Mouse (Mus musculus) liver (tissue): ENCODE results near the gene Cys1.

ENCODE experiments used
- DNase-seq: peaks from one replicate; pipeline ENCODE4 v3.0.0-alpha.2; 2020; ENCODE audit warnings: mixed read lengths

Gene Cys1

DNA sequence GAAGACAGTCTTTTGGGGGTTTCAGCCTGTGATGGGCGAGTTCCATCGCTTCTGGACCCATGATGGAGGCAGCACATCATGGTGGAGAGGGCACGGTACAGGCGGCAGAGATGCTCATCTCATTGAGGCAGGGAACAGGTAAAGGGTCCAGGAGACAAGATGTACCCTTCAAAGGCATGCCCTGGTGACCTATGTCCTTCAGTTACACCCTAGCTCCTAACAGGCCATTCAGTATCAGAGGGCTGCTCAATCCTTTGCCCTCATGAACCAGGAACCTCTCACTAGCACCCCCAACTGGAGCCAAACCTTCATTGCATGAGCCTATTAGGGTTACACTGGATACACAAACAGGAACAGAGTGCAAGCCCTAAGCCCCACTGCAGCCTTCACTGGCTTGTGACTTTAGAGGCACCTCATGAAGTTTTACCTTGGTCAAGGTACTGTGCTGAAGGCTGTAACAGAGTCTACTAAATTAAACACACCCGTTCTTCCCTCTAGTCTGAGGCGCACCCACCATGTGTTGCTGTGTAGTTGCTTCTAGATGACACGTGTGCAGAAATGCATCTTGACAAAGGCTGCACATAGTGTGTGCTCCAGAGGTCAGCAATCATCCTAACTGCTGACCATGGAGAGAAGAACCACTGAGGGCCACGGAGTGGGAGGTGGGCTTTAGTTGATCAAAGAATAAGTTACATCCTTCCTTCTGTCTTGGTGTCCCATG is 16.0 kb upstream of the Cys1 start:
- peak; percentile 53 for DNase-seq

DNA sequence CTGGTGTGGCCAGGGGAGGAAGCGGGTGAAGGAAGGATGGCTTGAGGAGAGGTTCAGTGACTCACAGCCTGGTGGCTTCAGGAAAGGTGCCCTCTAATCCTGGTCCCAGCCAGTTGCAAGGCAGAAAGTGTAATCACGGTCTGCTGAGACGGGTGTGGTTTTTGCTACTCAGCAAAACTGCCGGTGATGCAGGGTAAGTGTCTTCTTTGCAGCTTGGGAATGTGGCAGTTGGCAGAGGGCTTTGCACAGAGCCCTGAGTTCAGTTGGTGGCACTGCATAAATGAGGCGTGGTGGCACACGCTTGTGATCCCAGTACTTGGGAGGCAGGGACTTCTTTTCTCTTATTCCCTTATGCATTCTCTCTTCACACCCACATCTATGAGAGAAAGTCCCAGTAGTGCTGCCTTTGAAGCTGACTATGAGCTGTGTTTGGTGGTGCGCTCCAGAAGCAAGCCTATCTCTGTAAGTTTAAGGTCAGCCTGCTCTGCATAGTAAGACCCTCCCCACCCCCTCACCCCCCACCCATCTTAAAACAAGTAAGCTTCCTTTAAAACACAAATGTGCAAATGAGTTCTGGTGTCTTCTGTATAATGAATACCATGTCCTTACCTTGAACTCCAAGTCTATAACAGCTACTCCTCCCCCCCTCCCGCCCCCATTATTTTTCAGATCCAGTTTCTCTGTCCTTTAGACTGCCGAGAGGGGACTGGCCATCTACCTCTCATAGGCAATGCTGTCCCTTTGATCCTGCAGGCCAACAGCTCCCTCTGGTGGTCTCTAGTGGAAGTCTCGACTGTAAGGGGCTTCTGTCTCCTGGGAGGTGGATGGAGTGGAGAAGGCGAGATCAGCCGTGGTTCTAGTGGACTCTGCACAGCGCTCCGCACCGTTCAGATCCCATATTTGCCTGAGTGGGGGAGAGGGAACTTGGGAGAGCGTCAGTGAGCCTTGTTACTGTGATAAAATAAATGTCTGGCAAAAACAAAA is 15.2 kb upstream of the Cys1 start:
- peak; percentile 84 for DNase-seq

DNA sequence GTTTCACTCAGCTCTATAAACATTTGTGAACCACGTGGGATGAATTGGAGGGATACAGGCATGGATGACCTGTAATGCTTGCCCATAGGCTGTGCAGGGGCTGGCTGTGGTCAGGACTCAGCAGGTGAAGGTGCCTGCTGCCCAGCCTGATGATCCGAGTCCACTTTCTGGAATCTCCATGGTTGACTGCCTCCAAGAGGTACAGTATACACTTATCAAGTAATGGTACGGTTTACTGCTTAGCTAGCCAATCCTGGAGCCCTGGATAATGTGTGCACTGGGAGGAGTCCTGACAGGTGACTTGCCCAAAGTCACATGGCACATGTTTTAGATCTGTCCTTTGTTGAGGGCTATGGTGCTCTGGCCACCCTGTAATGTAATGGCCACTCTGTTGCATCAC is 8.7 kb upstream of the Cys1 start:
- DNase-seq, result no peak

DNA sequence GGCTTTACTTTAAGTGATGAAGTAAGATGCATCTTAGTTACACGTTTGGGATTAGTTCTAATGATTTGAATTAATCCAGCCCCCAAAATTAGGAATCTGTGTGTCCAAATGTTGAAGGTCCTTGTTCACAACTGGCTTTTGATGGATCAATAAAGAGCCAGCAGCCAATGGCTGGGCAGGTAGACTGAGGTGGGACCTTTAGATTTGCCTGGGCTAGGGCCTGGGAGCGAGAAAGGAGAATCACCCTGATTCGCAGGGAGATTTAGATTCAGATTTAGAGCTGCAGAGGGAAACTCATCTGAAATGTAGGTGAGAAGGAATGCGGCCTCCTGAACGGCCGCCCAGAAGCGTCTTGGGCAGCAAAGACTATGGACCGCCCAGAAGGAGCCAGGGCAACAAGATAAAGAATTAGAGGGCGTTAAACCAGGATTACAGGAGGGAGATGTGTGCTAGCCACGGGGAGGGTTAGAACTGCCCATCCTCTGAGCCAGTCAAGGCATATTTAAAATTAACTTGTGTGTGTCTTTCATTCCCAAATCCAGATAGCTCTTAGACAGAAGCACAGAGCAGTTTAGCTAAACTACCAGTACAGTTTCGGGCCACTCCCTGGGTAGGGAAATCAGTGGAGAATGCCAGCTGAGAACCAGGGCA is 5.2 kb upstream of the Cys1 start:
- no peak for DNase-seq

DNA sequence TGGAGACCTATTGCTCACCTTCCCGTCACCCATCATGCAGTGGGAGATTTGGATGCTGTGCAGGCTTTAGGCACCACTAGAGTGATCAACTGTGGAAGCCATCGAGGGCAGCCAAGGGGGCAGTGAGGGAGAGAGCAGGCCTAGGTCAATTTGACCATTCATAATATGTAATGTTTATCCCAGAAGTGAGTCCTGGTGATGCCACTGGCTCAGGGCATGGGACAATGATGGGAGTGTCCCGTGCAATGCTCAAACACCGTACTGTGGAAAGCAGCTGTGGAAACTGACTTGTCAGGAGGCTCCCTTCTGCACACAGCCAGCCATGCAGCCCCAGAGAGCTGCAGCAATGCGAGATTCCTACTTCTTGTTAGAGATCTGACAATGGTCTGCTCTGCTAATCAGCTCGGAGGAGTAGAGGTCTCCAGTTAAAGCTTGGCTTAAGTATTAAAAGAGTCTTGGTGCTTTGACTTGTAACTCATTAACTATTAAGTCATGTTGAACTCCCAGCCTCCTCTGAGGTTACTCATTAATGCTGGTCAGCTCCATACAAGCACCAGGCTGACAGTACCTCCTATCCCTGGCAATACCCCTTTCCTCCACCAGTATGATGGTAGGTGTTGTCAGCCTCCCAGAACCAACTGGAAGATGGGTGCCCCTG is 4.6 kb upstream of the Cys1 start:
- no peak for DNase-seq

DNA sequence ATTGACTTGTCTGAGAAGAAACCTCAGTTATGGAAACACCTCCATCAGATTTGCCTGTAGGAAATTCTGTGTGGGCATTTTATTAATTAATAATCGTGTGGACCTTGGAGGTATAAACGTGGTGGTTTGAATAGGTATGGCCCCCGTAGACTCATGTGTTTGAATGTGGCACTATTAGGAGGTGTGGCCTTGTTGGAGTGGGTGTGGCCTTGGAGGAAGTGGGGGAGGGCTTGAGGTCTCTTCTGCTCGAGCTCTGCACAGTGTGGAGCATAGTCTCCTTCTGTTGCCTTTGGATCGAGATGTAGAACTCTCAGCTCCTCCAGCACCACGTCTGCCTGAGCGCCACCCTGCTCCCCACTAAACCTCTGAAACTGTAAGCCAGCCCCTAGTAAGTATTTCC is 1.8 kb upstream of the Cys1 start:
- DNase-seq, result no peak

DNA sequence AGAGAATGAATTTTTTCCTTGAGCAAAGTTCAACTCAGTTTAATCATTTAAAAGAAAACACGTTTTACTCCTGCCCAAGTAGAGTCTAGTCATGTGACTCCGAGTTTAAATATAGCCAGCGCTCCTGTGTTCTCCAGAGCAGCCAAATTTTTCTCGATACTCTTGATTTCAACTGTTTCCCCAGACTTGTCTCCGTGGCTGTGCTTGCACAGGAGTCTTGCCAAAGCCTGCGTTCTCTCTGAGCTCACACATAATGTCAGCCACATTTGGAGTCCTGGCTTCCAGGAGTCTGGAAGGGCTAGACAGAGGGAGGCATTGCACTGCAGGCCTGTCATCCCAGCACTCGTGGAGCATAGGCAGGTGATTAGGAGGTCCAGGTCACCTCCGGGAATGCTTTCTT is 950 bp upstream of the Cys1 start:
- peak; percentile 3 for DNase-seq

DNA sequence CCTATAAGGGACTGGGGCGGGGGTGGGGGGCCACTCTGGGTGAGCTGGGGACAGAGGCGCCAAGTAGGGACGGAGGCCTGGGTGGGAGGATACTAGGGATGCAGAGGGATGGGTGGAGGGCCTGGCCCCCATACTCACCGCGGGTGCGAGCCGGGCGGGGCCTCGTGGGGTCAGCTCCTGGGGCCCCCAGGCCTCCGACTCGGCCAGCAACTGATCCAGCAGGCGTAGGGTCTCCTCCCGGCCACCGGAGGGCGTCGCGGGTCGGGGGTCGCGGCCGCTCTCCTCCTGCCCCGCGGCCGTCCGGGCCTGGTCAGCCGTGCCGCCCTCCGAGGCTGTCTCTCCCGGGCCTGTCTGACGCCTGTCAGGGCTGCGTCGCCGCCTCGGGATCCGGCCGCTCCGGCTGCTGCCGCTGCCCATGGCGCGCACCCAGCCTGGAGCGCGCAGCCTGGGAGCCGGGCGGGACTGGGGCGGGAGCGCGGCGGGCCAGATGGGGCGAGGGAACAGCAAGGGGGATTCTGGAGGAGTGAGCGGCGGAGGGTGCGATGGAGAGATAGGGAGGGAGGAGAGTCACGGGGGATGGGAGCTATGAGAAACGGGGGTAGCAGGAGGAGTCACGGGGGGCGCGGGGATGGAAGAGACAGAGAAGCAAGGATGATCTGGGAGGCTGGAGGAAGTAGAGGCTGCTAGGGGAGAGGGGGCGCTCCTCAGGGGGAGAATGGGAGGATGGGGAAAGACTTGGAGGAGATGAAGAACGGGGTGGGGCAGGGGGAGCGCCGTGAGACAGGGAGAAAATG is 924 bp downstream of the Cys1 start:
- DNase-seq, result no peak

DNA sequence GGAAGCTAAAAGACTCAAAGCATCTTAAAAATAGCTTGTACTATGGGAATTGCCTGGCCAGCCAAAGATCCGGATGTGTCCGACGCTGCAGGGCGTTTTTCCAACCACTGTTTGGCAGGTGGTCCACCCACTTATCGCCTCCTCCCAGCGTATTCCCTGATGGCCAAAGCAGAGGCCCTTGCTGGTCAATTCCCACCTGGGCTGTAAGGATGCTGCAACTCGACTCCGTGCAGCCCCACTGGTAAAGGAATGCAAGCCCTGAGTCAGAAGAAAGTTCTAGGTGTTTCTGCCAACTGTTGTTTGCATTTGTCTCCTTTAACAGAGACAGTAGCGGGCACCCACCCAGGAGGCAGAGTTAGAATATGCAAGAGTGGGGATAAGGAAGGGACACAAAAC is 1.5 kb downstream of the Cys1 start:
- no peak for DNase-seq

DNA sequence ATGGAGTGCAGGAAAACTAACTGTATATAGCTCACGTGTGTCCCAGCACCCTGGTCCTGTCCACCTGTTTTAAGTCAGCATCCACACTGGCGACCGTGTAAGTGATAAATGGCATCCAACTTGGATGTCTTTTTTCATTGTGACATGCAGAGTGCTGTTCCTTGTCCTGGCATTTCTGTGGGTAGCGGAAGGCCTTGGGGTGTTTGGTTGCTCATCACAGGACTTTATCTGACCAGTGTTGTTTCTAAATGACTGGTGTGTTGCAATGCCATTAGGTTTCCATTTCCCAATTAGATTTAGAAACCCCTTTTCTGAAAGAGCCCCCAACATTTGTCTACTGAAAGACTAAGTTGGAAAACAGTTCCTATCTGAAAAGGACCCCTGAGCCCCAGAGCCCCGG is 19.5 kb downstream of the Cys1 start:
- DNase-seq, result no peak

DNA sequence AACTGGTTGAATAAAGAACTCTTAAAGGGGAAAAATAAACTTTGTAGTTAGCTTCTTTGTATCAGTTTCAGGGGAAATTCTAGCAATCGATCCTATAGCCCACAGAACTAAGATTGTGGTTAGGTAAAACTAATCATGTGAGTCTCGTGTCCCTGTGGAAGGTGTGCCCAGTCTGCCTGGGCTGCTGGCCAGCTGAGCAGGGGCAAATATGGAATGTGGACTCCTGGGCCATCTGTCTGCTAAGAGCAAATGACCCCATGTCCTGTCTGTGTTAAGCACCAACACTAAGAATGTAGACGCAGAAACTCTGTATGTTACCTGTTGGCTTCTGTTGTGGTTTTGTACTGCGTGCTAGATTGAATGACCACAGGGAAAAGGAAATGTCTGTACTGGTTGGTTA is 20.5 kb downstream of the Cys1 start:
- DNase-seq, result no peak

DNA sequence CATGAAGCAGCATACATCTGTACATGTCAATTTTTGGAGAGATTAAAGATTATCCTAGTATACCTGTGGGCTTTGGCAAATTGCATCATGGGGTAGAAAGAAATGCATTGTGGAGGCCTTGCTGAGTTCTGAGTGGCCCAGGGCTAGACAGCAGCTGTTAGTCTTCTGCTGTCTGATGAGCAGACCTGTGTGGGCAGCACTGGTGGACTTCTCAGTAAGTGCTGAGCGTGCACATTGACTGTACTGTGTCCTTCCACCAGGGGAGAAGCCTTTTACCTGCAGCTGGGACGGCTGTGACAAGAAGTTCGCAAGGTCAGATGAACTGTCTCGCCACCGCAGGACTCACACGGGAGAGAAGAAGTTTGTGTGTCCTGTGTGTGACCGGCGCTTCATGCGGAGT is 21.7 kb downstream of the Cys1 start:
- no peak for DNase-seq

DNA sequence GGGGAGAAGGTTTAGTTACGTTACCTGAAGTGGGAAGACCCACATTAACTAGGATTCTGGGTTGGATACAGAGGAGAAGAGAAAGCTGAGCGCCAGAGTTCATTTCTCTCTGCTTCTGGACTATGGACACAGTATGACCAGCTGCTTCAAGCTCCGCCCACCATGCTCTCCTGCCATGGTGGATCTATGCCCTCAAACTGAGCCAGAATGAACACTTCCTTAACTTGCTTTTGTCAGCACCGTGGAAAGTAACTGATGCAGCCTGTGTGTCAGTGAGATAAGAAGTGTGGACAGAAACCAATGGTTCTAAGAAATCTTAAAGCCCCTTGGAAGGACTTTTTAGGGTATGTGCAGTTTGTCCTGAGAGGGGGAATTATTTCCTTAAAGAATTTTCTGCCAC is 22.6 kb downstream of the Cys1 start:
- no peak for DNase-seq

DNA sequence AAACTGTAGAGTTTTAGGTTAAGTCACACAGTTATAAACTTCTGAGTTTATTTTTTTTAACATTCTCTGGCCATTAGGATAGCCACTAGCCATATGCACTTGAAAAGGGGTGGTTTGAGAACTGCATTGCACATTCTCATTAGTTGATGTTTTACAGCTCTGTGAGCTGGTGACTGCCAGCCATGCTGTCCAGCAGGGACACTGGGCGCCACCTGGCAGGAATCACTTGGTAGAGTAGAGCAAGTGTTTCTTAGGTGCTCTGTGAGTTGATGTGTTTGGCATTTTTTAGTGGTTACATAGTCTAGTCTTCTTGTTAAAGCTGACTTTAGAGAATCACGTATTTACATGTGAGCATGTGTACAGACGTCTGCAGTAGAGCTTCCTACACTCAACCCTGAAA is 25.2 kb downstream of the Cys1 start:
- DNase-seq, result no peak

DNA sequence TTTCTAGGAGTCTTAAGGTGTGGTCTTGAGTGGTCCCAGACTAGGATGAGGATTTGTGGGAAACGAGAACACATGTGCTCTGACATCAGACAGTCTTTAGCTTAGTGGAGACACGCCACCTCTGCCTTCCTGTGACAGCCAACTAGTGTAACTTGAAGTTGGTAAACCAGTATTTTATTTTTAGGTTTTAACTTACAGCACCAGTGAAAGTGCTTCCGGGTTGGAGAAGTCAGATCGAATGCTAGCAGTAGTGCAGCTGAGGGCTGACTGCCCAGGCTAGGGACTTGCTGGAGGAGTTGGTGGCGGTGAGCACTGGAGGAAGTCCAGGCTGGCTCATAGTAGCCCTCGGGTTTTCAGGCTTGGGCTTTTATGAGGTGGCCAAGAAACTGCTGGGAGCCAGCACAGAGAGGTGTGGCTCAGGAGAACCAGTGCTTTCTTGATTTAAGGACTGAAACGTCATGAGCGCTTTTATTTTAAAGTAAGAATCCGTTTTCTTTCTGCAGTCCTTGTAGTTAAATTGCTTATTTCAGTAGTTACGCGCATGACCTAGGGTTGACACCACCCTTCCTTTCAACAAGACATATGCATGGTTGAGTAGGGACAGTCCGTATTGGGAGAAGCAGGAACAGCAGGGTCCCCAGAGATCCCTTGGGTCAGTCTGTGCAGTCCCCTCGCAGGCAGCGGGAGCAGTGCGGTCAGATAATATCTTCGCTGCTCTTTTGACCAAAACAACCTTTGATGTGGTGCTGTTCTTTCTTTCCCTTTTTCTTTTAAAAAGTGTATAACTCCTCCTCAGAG is 27.3 kb downstream of the Cys1 start:
- no peak for DNase-seq

DNA sequence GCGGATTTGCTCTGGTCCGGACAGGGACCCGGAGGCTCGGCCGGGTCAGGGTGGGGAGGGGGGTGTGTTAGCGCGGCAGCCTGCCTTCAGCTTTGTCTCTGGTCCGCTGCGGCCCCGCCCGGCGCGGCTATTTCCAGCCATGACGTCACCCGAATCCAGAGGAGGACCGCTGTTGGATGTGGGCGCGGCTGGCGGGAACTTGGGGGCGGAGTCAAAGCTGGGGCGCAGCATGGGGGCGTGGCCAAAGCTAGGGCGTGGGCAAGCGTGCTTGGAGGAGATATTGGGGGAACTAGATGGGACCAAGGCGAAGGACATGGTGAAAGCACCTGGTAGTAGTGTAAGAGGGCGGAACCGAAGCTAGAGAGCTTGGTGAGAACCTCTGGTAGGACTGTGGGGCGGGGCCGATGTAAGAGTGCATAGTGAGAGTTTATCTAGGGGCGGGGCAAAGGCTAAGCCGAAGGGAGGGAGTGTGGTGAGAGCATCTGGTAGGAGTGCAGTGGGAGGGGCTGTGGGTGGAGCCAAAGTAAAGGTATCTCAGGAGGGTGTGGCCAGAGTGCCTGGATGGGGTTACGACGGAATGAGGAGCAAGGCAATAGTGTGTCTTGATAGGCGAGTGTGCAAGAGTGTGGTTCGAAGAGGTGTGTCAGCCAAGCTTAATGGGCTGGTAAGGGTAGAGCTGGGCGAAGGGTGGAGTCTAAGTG is 29.8 kb downstream of the Cys1 start:
- DNase-seq, result peak; percentile 99

DNA sequence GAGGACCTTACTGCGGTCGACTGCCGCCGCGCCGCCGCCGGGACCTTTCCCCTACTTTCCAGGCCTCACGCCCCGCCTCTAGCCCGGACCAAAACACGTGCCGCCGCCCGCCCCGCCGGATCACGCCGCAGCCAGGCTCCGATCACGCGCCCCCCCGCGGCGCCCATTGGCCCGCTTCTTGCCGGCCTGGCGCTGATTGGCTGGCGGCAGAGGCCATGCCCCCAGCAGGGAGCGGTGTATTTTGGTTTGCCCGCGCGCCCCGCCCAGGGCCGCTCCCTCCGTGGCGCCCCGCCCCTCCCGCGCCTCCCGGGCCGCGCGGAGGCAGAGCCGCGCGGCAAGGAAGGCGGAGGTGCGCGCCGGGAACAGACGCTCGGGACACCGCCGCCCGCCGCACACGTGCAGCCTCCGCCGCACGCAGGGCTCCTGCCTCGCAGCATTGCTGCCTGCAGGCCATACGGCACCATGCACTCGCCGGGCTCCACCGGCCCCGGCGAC is 30.5 kb downstream of the Cys1 start, which contains the start of gene Klf11:
Gene Klf11 (plus strand): TSS at position 212 of the 495 bp plus-strand sequence.
- DNase-seq, result peak; percentile 99

DNA sequence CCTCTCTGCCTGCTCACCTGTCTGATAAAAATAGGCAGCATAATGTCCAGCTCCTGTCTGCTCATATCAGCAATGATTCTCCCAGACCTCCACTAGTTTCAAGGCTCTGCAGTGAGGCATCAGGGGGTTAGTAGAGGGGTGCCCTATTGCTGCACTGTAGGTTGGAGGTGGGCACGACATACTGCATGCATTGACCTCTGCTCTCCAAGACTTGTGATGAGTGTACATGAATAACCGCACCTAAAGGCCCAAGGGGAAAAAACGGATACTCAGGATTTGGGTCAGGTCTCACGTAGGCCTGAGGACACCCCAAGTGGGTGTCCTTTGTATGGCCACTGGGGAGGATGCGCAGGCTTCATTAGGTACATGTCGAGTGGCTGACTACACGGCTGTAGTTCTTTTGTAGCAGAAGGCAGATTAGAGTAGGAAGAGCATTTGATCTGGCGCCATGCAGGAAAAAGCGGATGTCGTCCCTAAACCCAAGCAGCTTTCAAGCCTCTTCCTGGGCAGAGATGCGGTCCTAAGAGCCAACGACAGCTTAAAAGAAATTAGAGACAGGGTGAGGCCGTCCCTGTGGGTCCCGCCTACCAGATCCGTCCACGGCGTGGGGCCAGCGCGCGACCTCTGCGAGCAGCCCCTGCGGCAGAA is 31.1 kb downstream of the Cys1 start:
- DNase-seq, result no peak

DNA sequence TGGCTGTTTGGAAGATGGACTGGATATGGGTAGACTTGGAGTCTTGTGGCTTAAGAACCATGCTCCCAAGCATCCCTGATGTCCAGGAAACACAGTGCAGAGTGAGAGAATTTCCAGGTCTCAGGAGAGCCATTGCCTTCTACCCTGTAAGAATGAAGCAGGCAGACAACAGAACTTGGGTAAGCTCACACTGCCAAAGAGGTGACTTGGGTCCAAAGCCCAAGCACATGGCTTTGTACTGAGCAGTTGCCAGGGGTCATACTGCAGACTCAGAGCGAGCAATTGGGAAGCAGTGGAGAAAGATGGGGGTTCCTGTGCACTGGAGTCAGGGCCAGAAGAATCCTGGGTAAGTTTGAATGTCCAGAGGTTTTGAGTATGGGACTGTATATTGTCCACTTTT is 33.5 kb downstream of the Cys1 start:
- DNase-seq, result no peak

DNA sequence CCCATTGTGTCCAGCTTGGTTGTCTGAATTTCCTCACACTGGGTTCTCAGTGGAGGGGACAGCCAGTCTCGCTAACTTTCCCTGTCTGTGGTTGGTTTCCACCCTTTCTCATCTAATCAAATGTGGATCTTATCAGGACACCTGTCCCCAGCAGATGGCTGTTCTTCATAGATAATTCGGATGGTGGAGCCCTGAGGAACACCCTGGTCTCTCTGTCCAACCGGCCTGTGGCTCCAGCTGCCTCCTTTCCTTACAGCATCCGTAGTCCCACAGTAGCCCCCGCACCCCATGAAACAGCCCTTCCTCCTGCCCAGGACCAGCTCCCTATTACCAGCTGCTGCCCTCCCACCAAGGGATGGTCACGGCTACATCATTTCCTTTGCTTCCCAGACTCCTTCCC is 35.7 kb downstream of the Cys1 start:
- DNase-seq, result peak; percentile 81
